Mouse (Mus musculus) adrenal gland, adult 2 months (tissue): ENCODE data around the gene Ung. TPM values are rescaled to one million over a fixed set of nuclear protein-coding genes. Genes with fewer than 3 reads are reported as not detected.

ENCODE experiments used
- DNase-seq: peaks from one replicate; pipeline ENCODE4 v3.0.0; 2021
- polyA plus RNA-seq: library from polyadenylated mRNA; depleted of rRNA; stranded (reverse); fragments of >200 nt; gene quantifications from 2 replicates; pipeline ENCODE4 v1.2.3, GENCODE M21; 2012; rRNA removed
- total RNA-seq, 2 experiments: library from RNA; stranded (reverse); gene quantifications; 2 replicates each; pipeline ENCODE4 v1.2.3; 2021

The Ung gene
- total and polyA plus RNA-seq, 3 experiments, result 4.3 to 5.7 (median 4.7) TPM

DNA sequence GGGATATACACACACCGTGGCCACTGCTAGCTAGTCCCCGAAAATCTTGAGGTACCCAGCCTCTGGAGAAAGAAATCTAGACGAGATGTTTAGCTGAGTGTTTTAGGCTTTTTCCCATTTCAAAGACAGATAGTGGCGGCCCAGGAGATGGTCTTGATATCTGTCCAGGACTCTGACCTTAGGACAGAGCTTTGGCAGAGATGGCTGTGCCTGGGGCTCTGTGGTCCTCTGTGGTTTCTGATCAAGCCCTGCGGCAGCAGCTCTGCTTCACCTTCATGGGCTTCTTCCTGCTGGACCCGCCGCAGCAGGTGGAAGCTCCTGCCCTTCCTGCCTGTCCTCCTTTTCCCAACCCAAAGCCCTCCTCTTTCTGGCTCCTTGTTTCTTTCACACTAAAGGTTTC is 40.2 kb downstream of the Ung start:
- peak; percentile 55 for DNase-seq

- DNase-seq, result no peak
Measured at GRCm38 (mm10) chr5:114172936-114173335, 42.8 kb downstream of the Ung start.

- DNase-seq, result no peak
Measured at GRCm38 (mm10) chr5:114173458-114173857, 43.3 kb downstream of the Ung start.

GRCm38 (mm10) chr5:114173877-114174581 is 43.8 kb downstream of the Ung start:
- peak; percentile 19 for DNase-seq

DNA sequence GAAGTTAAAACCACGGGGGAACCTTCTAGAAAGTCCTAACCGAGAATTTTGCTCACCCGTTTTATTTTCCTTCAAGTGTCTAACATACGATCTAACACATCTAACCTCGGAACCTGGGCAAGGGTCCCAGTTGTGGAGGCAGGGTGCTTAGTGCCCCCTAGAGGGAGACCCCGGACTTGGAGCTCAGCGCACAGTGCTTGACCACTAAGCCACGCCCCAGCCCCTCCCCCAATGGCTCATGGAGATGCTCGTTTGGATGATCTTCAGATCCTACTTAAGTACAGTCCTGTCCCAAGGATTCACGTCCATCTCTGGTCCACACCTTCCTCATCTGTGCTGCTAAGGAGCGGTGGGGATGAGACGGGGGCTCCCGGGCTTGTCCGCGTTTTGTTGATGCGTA is 44.5 kb downstream of the Ung start:
- DNase-seq, result peak; percentile 41

DNA sequence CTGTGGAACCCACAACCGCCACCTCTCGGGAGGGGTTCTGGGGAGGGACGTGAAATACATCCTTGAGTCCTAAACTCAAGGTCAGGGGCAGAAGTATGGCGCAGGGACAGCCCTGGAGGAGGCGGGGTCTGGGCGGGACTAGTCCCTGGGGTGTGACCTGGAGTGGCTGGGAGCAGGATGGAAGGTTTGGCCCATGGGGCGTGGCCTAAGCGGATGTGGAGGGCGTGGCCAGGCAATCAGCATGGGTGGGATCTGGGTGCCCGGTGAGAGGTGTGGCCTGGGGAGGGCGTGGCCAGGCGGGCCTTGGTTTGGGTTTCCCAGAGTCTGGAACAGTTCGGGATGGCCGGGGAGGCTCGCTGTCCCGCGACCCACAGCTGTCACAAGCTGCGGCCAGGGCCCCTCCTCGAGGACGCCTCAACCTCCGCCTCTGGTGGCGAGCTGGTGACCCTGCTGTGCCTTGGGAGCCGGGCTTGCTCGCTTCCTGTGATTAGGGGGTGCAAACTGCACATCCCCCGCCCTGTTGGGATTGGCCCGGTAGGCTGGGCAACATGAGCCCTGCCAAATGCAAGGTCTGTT is 45.5 kb downstream of the Ung start:
- DNase-seq, result peak; percentile 99

- peak; percentile 22 for DNase-seq
Measured at GRCm38 (mm10) chr5:114176548-114177400, 46.6 kb downstream of the Ung start.

GRCm38 (mm10) chr5:114177966-114178719 is 48.0 kb downstream of the Ung start:
- peak; percentile 24 for DNase-seq

DNA sequence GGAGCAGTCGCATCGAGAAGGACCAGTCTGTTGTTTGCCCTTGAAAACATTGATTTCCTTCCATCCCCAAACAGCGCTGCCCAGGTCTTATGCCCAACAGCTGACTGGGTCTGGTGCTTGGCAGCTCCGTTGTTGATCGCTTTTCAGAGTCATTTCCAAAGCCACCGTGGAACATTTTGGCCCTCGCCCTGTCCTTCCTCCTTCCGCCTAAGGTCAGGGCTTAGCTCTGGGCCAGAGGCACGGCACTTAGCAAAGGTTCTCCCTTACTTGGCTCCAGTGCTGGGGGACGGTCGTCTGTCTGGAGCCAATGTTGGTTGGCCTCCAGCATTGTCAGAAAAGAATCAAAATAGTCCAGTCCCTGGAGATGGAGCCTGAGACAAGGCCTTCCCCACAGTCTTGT is 49.4 kb downstream of the Ung start:
- DNase-seq, result peak; percentile 75

GRCm38 (mm10) chr5:114183493-114183892 is 53.3 kb downstream of the Ung start:
- no peak for DNase-seq

DNA sequence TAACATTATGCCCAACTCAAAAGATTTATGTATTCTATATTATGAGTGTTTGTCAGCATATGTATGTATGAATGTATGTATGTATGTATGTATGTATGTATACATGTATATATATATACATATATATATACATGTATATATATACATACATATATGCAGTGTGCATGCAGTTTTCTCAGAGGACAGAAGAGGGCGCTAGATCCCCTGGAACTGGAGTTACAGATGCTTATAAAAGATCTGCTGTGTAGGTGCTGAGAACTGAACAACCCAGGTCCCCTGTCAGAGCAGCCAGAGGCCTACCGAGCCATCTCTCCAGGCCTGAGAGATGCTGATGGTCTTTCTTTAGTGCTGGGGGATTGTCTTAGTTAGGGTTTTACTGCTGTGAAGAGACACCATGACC is 56.9 kb downstream of the Ung start:
- DNase-seq, result no peak

Other genes with a start within 250 kb of the Ung start
- 10 to 100 TPM; 43.3 to 75.5 TPM for gene Coro1c, start 221.6 kb upstream of the Ung start, total RNA-seq
- gene Coro1c, start 221.6 kb upstream of the Ung start, polyA plus RNA-seq, result 29.1 and 31.3 TPM in 2 replicates
- gene Ssh1, start 136.5 kb upstream of the Ung start, total RNA-seq, result 10 to 100 TPM; 15.5 to 24.6 TPM
- 9.1 and 9.9 TPM in 2 replicates for gene Ssh1, start 136.5 kb upstream of the Ung start, polyA plus RNA-seq
- not detected for gene Dao, start 126.7 kb upstream of the Ung start, total RNA-seq
- not detected in 2 replicates for gene Dao, start 126.7 kb upstream of the Ung start, polyA plus RNA-seq
- 10 to 100 TPM; 25.4 to 40.0 TPM for gene Usp30, start 64.9 kb upstream of the Ung start, total RNA-seq
- gene Usp30, start 64.9 kb upstream of the Ung start, polyA plus RNA-seq, result 26.6 and 31.3 TPM in 2 replicates
- gene Svop, start 38.8 kb upstream of the Ung start, total RNA-seq, result 1 to 10 TPM; 1.6 to 4.0 TPM
- 1.5 and 1.9 TPM in 2 replicates for gene Svop, start 38.8 kb upstream of the Ung start, polyA plus RNA-seq
- 1 to 10 TPM; 6.0 to 9.3 TPM for gene Alkbh2, start 2.2 kb upstream of the Ung start, total RNA-seq
- 10.1 and 15.2 TPM in 2 replicates for gene Alkbh2, start 2.2 kb upstream of the Ung start, polyA plus RNA-seq
- gene Acacb, start 16.1 kb downstream of the Ung start, total RNA-seq, result 100 to 1,000 TPM; 119 to 132 TPM
- gene Acacb, start 16.1 kb downstream of the Ung start, polyA plus RNA-seq, result 81.3 and 102 TPM in 2 replicates
- not detected for gene Foxn4, start 143.4 kb downstream of the Ung start, total RNA-seq
- gene Foxn4, start 143.4 kb downstream of the Ung start, polyA plus RNA-seq, result not detected in 2 replicates
- gene Myo1h, start 158.8 kb downstream of the Ung start, total RNA-seq, result under 1 TPM; 0.49 to 0.97 TPM
- gene Myo1h, start 158.8 kb downstream of the Ung start, polyA plus RNA-seq, result 0.22 TPM in 1 of 2 replicates, not detected in the other